Mouse (Mus musculus): ENCODE data around the gene Neu1. TPM values are rescaled to one million over a fixed set of nuclear protein-coding genes. Genes with fewer than 3 reads are reported as not detected.

Neu1 gene
- polyA plus RNA-seq (2012; rRNA removed), result 24.0 and 24.4 TPM in 2 replicates

DNA sequence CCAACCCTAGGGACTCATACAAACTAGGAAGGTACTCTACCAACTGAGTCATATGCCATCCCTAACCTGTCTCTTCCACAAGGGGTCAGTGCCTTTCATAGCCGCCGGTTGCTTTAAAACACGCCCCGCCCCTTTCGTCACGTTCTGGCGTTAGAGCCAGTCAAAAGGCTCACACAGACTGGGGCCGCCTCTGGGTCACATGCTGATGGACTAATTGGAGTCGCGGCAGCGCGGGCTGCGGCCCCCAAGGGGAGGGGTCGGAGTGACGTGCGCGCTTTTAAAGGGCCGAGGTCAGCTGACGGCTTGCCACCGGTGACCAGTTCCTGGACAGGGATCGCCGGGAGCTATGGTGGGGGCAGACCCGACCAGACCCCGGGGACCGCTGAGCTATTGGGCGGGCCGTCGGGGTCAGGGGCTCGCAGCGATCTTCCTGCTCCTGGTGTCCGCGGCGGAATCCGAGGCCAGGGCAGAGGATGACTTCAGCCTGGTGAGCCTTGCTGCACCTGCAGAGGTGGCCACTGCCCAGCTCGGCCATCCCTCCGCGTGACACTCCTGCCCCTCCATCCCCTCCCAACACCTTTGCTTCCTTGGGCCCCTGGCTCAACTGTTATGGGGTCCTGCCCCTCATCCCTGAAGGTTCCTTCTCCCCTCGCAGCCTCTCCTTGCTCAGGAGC is at the start of gene Neu1:
Neu1 (plus strand) TSS at position 193 of the 674 bp plus-strand sequence.

DNA sequence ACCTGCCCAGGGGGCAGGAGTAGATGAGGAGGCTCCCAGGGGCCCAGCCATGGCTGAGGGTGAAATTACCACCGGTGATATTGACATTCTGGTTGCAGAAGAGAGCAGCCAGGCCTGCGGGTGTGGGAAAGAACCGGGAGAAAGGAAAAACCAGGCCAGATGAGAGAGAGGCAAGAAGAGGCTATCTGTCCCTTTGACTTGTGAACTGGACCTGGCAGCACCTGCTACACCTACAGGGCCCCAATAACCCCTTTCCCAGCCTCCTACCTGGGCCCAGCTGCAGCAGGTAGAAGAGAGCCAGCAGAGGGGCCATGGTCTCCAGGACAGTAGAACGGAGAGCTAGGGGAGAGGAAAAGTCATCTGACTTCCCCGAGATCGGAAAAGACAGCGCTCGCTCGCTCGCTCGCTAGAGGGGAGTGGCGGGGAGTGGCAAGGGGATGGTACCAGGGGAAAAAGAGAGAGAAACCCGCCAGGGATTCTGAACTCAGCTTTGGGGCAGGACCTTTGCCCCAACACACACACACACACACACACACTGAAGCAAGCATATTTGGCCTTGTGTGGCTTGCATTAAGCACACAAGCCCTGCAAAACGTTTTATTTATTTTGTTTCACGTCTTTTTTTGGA is 49.3 kb upstream of the Neu1 start, which contains the start of gene Gm20547:
Gm20547 (minus strand) TSS at position 360 of the 628 bp plus-strand sequence.

DNA sequence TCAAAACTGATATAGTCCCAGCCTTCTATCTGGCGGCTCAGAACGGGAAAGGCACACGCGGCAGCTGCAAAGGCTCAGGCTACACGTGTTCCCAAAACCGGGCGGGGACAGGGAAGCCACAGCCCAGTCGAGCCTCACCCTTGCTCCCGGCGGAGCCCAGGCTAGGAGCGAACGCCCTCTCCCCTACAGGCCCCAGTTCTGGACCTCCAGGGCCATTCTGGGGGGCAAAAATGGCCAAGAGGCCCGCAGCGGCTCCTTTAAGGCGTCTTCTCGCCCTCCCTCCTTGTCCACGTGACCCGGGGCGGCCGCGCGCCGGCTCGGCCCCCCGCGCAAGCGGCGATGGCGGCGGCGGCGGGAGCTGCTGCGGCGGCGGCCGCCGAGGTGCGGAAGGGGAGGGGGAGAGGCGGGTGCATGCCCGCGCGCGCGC is 32.9 kb upstream of the Neu1 start, which contains the start of the genes C2 and Ehmt2:
C2 (minus strand) TSS at position 106 of the 427 bp plus-strand sequence.
Ehmt2 (plus strand) TSS at position 310 of the 427 bp plus-strand sequence.

DNA sequence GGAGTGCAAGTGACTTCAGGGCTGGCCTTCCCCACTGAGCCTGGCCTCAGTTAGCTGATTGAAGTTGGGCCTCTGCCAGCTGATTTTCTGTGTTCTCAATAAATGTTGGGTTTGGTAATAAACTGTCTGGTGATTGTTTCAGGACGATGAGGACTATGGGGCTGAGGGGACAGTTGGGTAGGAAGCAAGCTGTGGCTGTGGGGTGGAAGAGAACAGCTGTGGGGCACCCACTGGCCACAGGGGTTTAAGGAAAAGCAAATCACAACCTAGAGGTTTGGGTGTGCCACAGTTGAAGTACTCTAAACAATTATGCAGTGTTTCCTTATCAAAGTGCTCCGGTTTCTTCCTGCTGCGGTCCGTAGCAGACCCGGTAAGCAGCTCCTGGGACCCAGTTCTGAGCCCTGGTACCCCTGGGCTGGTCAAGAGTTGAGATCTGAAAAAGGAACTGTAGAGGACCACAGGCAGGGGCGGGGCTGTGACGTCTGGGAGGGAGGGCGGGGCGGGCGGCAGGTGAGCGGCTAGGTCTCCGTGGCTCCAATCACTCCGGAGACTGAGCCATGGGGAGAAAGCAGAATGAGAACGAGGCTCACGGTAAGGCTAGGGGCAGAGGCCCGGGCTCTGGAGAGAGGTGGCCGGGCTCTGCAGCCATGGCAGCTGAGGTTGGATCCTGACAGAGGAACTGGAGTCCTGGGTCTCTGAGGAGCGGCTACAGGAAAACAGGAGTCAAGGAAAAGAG is 17.0 kb upstream of the Neu1 start, which contains the start of gene Slc44a4:
Slc44a4 (plus strand) TSS at position 537 of the 736 bp plus-strand sequence.

DNA sequence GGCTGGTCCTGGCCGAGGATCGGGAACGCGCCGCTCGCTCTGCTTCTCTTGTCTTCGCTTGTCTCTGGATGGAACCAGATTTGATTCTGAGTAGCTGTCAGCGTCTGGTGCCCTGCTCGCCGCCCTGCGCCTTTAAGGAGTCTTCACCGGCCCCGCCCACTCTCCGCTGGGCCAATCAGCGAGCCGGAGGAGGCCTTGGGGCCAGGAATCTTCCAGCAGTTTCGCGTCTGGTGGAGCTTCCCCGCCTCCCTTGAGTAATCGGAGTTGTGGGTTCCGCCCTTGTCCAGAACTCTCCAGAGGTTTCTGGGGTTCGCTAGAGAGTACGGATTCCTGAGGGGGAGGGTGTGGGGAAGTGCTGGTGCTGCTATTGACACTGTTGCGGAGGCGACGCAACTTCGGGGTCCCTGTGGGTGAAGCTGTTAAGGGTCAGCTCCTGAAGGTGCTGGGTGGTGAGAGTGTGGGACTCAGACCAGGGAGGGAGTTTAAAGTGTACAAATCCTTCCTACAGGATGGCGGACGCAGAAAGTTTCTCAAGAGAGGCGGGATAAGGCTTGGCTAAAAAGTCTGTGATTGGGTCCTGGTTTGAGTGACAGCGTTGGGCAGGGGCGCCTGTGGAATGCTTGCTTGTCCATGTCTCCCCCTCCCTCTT is 28.2 kb downstream of the Neu1 start, which contains the start of gene Hspa1b:
Hspa1b (minus strand) TSS at position 109 of the 649 bp plus-strand sequence.

DNA sequence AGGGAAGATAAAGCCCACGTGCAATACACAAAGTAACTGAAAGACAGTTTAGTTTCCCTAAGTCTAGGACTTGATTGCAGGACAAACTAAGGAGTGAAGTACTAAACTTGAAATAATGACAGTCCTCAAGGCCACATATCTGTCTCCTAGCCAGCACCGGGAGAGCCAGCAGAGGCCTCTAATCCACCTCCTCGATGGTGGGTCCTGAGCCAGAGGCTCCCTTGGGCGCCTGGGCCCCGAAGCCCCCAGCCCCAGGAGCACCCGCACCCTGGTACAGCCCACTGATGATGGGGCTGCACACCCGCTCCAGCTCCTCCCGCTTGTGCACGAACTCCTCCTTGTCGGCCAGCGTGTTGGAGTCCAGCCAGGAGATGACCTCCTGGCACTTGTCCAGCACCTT is 38.8 kb downstream of the Neu1 start, which contains the start of gene Gm20481:
Gm20481 (plus strand) TSS at position 91 of the 400 bp plus-strand sequence.

DNA sequence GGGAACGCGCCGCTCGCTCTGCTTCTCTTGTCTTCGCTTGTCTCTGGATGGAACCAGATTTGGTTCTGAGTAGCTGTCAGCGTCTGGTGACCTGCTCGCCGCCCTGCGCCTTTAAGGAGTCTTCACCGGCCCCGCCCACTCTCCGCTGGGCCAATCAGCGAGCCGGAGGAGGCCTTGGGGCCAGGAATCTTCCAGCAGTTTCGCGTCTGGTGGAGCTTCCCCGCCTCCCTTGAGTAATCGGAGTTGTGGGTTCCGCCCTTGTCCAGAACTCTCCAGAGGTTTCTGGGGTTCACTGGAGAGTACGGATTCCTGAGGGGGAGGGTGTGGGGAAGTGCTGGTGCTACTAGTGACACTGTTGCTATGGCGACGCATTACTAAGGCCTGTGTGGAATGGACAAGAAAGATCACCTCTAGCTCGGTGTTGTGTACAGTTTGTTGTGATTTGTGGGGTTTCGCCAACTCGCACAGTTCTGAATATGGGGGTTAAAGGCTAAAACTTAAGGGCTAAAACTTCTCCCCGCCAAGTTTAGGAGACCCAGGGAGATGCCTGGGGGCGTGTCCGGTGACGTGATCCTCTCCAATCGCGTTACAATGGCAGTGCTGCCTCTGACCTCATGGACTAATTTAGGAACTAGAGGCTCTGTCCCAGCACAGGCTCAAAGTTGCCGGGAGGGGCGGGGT is 41.2 kb downstream of the Neu1 start, which contains the start of the genes Hspa1a and Hspa1l:
Hspa1a (minus strand) TSS at position 88 of the 681 bp plus-strand sequence.
Hspa1l (plus strand) TSS at position 635 of the 681 bp plus-strand sequence.

DNA sequence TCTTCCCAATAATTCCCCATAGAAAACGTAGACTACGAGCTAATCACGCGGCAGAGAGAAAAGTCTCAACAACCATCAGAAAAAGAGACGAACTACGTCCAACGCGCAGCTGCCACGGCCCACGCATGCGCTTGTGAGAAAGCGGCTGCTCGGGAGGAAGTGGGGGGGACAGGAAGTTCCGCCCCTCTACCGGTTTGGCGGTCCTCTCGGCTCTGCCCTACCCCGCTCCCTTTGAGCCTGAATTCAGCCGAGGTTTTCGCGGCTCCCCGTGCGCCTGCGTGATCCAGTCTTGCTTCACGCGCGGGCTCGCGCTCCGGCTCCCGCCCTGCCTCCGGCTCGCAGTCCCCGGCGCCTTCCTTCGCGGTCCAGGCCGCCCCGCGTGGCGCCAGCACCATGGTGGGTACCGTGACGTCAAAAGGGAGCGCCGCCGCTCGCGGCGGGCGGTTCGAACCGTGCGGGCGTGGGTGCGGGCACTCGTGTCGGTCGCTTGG is 50.7 kb downstream of the Neu1 start, which contains the start of gene Lsm2:
Lsm2 (plus strand) TSS at position 173 of the 491 bp plus-strand sequence.

Other genes with a start within 250 kb of the Neu1 start
- 0.23 and 0.74 TPM in 2 replicates for gene C4b, start 187.4 kb upstream of the Neu1 start, polyA plus RNA-seq (2012; rRNA removed)
- gene Cyp21a1, start 126.7 kb upstream of the Neu1 start, polyA plus RNA-seq (2012; rRNA removed), result 0.04 TPM in 1 of 2 replicates, not detected in the other
- 68.6 and 70.2 TPM in 2 replicates for gene Stk19, start 94.3 kb upstream of the Neu1 start, polyA plus RNA-seq (2012; rRNA removed)
- 84.5 and 86.1 TPM in 2 replicates for gene Dxo, start 94.2 kb upstream of the Neu1 start, polyA plus RNA-seq (2012; rRNA removed)
- gene Skiv2l, start 81.0 kb upstream of the Neu1 start, polyA plus RNA-seq (2012; rRNA removed), result 102 and 104 TPM in 2 replicates
- gene Nelfe, start 80.9 kb upstream of the Neu1 start, polyA plus RNA-seq (2012; rRNA removed), result 74.4 and 75.2 TPM in 2 replicates
- gene Cfb, start 68.7 kb upstream of the Neu1 start, polyA plus RNA-seq (2012; rRNA removed), result 1.2 and 2.4 TPM in 2 replicates
- 112 and 124 TPM in 2 replicates for gene Zbtb12, start 51.8 kb upstream of the Neu1 start, polyA plus RNA-seq (2012; rRNA removed)
- gene Gm20547, start 49.2 kb upstream of the Neu1 start, polyA plus RNA-seq (2012; rRNA removed), result not detected in 2 replicates
- 2.2 and 3.4 TPM in 2 replicates for gene C2, start 33.0 kb upstream of the Neu1 start, polyA plus RNA-seq (2012; rRNA removed)
- 310 and 337 TPM in 2 replicates for gene Ehmt2, start 32.8 kb upstream of the Neu1 start, polyA plus RNA-seq (2012; rRNA removed)
- 0.02 and 0.08 TPM in 2 replicates for gene Slc44a4, start 16.8 kb upstream of the Neu1 start, polyA plus RNA-seq (2012; rRNA removed)
- gene Hspa1b, start 28.0 kb downstream of the Neu1 start, polyA plus RNA-seq (2012; rRNA removed), result 4.4 and 6.7 TPM in 2 replicates
- not detected in 2 replicates for gene Gm20481, start 38.7 kb downstream of the Neu1 start, polyA plus RNA-seq (2012; rRNA removed)
- gene Hspa1a, start 40.9 kb downstream of the Neu1 start, polyA plus RNA-seq (2012; rRNA removed), result 4.1 and 5.8 TPM in 2 replicates
- 0.29 and 0.31 TPM in 2 replicates for gene Hspa1l, start 41.5 kb downstream of the Neu1 start, polyA plus RNA-seq (2012; rRNA removed)
- 113 and 117 TPM in 2 replicates for gene Lsm2, start 50.6 kb downstream of the Neu1 start, polyA plus RNA-seq (2012; rRNA removed)
- gene Vars, start 69.7 kb downstream of the Neu1 start, polyA plus RNA-seq (2012; rRNA removed), result 96.9 and 103 TPM in 2 replicates
- 0.54 and 0.55 TPM in 2 replicates for gene Vwa7, start 85.3 kb downstream of the Neu1 start, polyA plus RNA-seq (2012; rRNA removed)
- gene Sapcd1, start 96.8 kb downstream of the Neu1 start, polyA plus RNA-seq (2012; rRNA removed), result 6.1 TPM in 2 replicates
- gene Msh5, start 115.5 kb downstream of the Neu1 start, polyA plus RNA-seq (2012; rRNA removed), result 4.1 and 6.2 TPM in 2 replicates
- gene Clic1, start 118.7 kb downstream of the Neu1 start, polyA plus RNA-seq (2012; rRNA removed), result 89.1 and 106 TPM in 2 replicates
- 371 and 426 TPM in 2 replicates for gene Ddah2, start 127.8 kb downstream of the Neu1 start, polyA plus RNA-seq (2012; rRNA removed)
- gene Ly6g6c, start 134.1 kb downstream of the Neu1 start, polyA plus RNA-seq (2012; rRNA removed), result 0.07 and 0.48 TPM in 2 replicates
- gene Mpig6b, start 134.9 kb downstream of the Neu1 start, polyA plus RNA-seq (2012; rRNA removed), result 0.22 and 0.23 TPM in 2 replicates
- 3.0 and 7.1 TPM in 2 replicates for gene Ly6g6e, start 145.6 kb downstream of the Neu1 start, polyA plus RNA-seq (2012; rRNA removed)
- gene Ly6g6d, start 146.8 kb downstream of the Neu1 start, polyA plus RNA-seq (2012; rRNA removed), result 2.3 and 2.8 TPM in 2 replicates
- gene Ly6g6f, start 154.4 kb downstream of the Neu1 start, polyA plus RNA-seq (2012; rRNA removed), result 0.10 and 0.16 TPM in 2 replicates
- gene Abhd16a, start 158.0 kb downstream of the Neu1 start, polyA plus RNA-seq (2012; rRNA removed), result 93.6 and 106 TPM in 2 replicates
- gene Ly6g5c, start 177.0 kb downstream of the Neu1 start, polyA plus RNA-seq (2012; rRNA removed), result not detected in 2 replicates
- gene Ly6g5b, start 184.2 kb downstream of the Neu1 start, polyA plus RNA-seq (2012; rRNA removed), result 2.9 TPM in 2 replicates
- 22.2 and 25.0 TPM in 2 replicates for gene Gpank1, start 190.2 kb downstream of the Neu1 start, polyA plus RNA-seq (2012; rRNA removed)
- 218 and 221 TPM in 2 replicates for gene Csnk2b, start 190.8 kb downstream of the Neu1 start, polyA plus RNA-seq (2012; rRNA removed)
- 4.9 and 5.3 TPM in 2 replicates for gene D17H6S53E, start 195.1 kb downstream of the Neu1 start, polyA plus RNA-seq (2012; rRNA removed)
- 1.1 and 1.2 TPM in 2 replicates for gene Apom, start 200.8 kb downstream of the Neu1 start, polyA plus RNA-seq (2012; rRNA removed)
- gene Bag6, start 203.9 kb downstream of the Neu1 start, polyA plus RNA-seq (2012; rRNA removed), result 327 and 363 TPM in 2 replicates
- 357 and 368 TPM in 2 replicates for gene Prrc2a, start 233.6 kb downstream of the Neu1 start, polyA plus RNA-seq (2012; rRNA removed)
- gene Aif1, start 244.8 kb downstream of the Neu1 start, polyA plus RNA-seq (2012; rRNA removed), result 3.3 and 4.7 TPM in 2 replicates

Measured in central nervous system, embryonic 14 days (tissue).